Mouse (Mus musculus) CH12.LX (cell line): ENCODE measurements around the gene Crat. TPM values are rescaled to one million over a fixed set of nuclear protein-coding genes. Genes with fewer than 3 reads are reported as not detected.

Experiments used
- DNase-seq: peaks from one replicate; pipeline ENCODE4 v3.0.0-alpha.2; 2013; ENCODE audit errors: extremely low read depth
- H3K27ac ChIP-seq: 2 replicates; pipeline ENCODE4 v1.5.1; 2012; ENCODE audit warnings: low read depth, mild to moderate bottlenecking, control low read depth, moderate library complexity; ENCODE audit not compliant: insufficient read depth
- H3K27me3 ChIP-seq: replicated peaks from 2 replicates; pipeline ENCODE3; 2012; ENCODE audit warnings: inconsistent platforms
- H3K36me3 ChIP-seq, 2 experiments: replicated peaks in 1 of 2; 2 replicates each; pipeline versions ENCODE3 to v1.6.1; 2012; ENCODE audit warnings: inconsistent platforms in 1 of 2, low read length in 1 of 2, mild to moderate bottlenecking in 1 of 2, mixed read lengths in 1 of 2, moderate library complexity in 1 of 2; ENCODE audit not compliant: control insufficient read depth in 1 of 2, insufficient read depth in 1 of 2
- H3K4me1 ChIP-seq, 2 experiments: 2 replicates each; pipeline ENCODE4 v1.6.1; 2012; ENCODE audit warnings: inconsistent platforms in 1 of 2, moderate library complexity in 1 of 2; ENCODE audit not compliant: insufficient read depth in 2 of 2, control insufficient read depth in 1 of 2
- H3K4me2 ChIP-seq: 2 replicates; pipeline ENCODE4 v1.6.1; 2012; ENCODE audit warnings: low read depth, mild to moderate bottlenecking, control low read depth; ENCODE audit not compliant: poor library complexity, insufficient read depth, severe bottlenecking
- H3K4me3 ChIP-seq, 3 experiments: fragments of 150-350 bp in 1 of 3; sonication (generic) in 1 of 3; replicated peaks in 1 of 3; 2 replicates each; pipeline versions ENCODE3 to v1.5.1; 2011 to 2012; ENCODE audit warnings: low read depth in 2 of 3, low read length in 2 of 3, mild to moderate bottlenecking in 2 of 3, moderate library complexity in 2 of 3, control low read depth in 1 of 3, improper control_type of control experiment in 1 of 3, inconsistent platforms in 1 of 3, mixed read lengths in 1 of 3; ENCODE audit not compliant: poor library complexity in 1 of 3
- H3K79me2 ChIP-seq: replicated peaks from 2 replicates; pipeline ENCODE4 v1.6.1; 2012; ENCODE audit warnings: mild to moderate bottlenecking, moderate library complexity; ENCODE audit not compliant: control insufficient read depth, poor library complexity, insufficient read depth, severe bottlenecking; ENCODE audit errors: extremely low read depth
- H3K9ac ChIP-seq: 2 replicates; pipeline ENCODE4 v1.6.1; 2012; ENCODE audit warnings: low read depth, mild to moderate bottlenecking, control low read depth, moderate library complexity; ENCODE audit not compliant: insufficient read depth
- H3K9me3 ChIP-seq: replicated peaks from 2 replicates; pipeline ENCODE3; 2012; ENCODE audit warnings: low read length, inconsistent platforms, mixed read lengths
- BHLHE40 ChIP-seq: IDR thresholded peaks from 2 replicates; pipeline ENCODE4 v1.6.1; 2011; ENCODE audit warnings: mild to moderate bottlenecking, low read depth, low read length, improper control_type of control experiment
- CTCF ChIP-seq, 2 experiments: IDR thresholded peaks in 1 of 2; conservative IDR thresholded peaks in 1 of 2; 2 replicates each; pipeline ENCODE4 v1.5.1; 2011 to 2012; ENCODE audit warnings: low read depth in 2 of 2, low read length in 2 of 2, improper control_type of control experiment in 1 of 2, inconsistent platforms in 1 of 2, mild to moderate bottlenecking in 1 of 2, moderate library complexity in 1 of 2
- ETS1 ChIP-seq: conservative IDR thresholded peaks from 2 replicates; pipeline ENCODE4 v1.6.1; 2012; ENCODE audit warnings: low read depth, mild to moderate bottlenecking, inconsistent platforms, low read length, improper control_type of control experiment, moderate library complexity
- GABPA ChIP-seq: IDR thresholded peaks from 2 replicates; pipeline ENCODE4 v1.6.1; 2012; ENCODE audit warnings: low read depth, low read length, improper control_type of control experiment, inconsistent platforms; ENCODE audit not compliant: insufficient replicate concordance
- HCFC1 ChIP-seq: IDR thresholded peaks from 2 replicates; pipeline ENCODE4 v1.6.1; 2012; ENCODE audit warnings: low read depth, mild to moderate bottlenecking, inconsistent platforms, low read length, improper control_type of control experiment
- JUN ChIP-seq: IDR thresholded peaks from 2 replicates; pipeline ENCODE4 v1.6.1; 2011; ENCODE audit warnings: low read depth, mild to moderate bottlenecking, low read length, improper control_type of control experiment, moderate library complexity; ENCODE audit not compliant: insufficient read depth
- JUND ChIP-seq: conservative IDR thresholded peaks from 2 replicates; pipeline ENCODE4 v1.6.1; 2011; ENCODE audit warnings: low read depth, low read length, improper control_type of control experiment
- MAX ChIP-seq: IDR thresholded peaks from 2 replicates; pipeline ENCODE4 v1.6.1; 2011; ENCODE audit warnings: low read length, improper control_type of control experiment
- NELFE ChIP-seq: IDR thresholded peaks from 2 replicates; pipeline ENCODE4 v1.6.1; 2011; ENCODE audit warnings: low read depth, low read length, improper control_type of control experiment
- NRF1 ChIP-seq: IDR thresholded peaks from 2 replicates; pipeline ENCODE4 v1.6.1; 2014; ENCODE audit warnings: low read depth, mild to moderate bottlenecking, inconsistent platforms, low read length, improper control_type of control experiment, moderate library complexity
- POLR2A ChIP-seq: IDR thresholded peaks from 2 replicates; pipeline ENCODE4 v1.6.1; 2011; ENCODE audit warnings: low read depth, mild to moderate bottlenecking, improper control_type of control experiment, low read length
- RAD21 ChIP-seq: IDR thresholded peaks from 2 replicates; pipeline ENCODE4 v1.6.1; 2011; ENCODE audit warnings: low read depth, mild to moderate bottlenecking, low read length, improper control_type of control experiment, moderate library complexity
- SIN3A ChIP-seq: IDR thresholded peaks from 2 replicates; pipeline ENCODE4 v1.6.1; 2012; ENCODE audit warnings: low read length, improper control_type of control experiment, inconsistent platforms
- UBTF ChIP-seq: IDR thresholded peaks from 2 replicates; pipeline ENCODE4 v1.6.1; 2012; ENCODE audit warnings: low read depth, mild to moderate bottlenecking, inconsistent platforms, low read length, improper control_type of control experiment, moderate library complexity
- USF2 ChIP-seq: conservative IDR thresholded peaks from 2 replicates; pipeline ENCODE4 v1.6.1; 2011; ENCODE audit warnings: low read depth, low read length, improper control_type of control experiment
- dilution Hi-C: fragments of 300-500 bp; cut with MboI; formaldehyde crosslinking; loops from 2 replicates; pipeline ENCODE4 v1.14.3; 2020; ENCODE audit warnings: low sequenced_read_pairs; ENCODE audit not compliant: extremely low pct_unique_long_range_greater_than_20kb, extremely low pct_ligation_motif_present
- in situ Hi-C: fragments of 300-500 bp; cut with MboI; formaldehyde crosslinking; loops from 3 replicates; pipeline ENCODE4 v1.14.3; 2019; ENCODE audit warnings: low sequenced_read_pairs, low pct_ligation_motif_present, low pct_unique_long_range_greater_than_20kb, mixed read lengths
- polyA plus RNA-seq: library from polyadenylated mRNA; unstranded; fragments of >175 nt; gene quantifications from 2 replicates; pipeline ENCODE4 v1.2.1, GENCODE M21; 2012; ENCODE audit warnings: low read depth; ENCODE audit not compliant: insufficient read length
- total RNA-seq, 2 experiments: library from RNA; depleted of rRNA; stranded (reverse); fragments of 300-350 nt in 1 of 2; fragments of >200 nt in 1 of 2; gene quantifications; 2 replicates each; pipeline ENCODE4 v1.2.3; 2012 to 2014

Gene Crat
- total and polyA plus RNA-seq, 3 experiments = 1.7 to 4.5 (median 4.2) TPM

- TF ChIP-seq SIN3A (peak; percentile 25; the same call in 1 of the 2 replicates), ETS1 (no peak), POLR2A (peak; percentile 62; the same call in 1 of the 2 replicates), MAX (no peak), CTCF (conservative IDR thresholded peaks at IDR 0.05 in 1 of 2, IDR thresholded peaks at IDR 0.05 in 1 of 2; ENCODE audit: low read depth in 2 of 2, low read length in 2 of 2) (peak in 1 of 2 experiments; percentile 52; a peak in 2 of 4 replicates), JUN (no peak), NELFE (peak; percentile 51; the same call in 1 of the 2 replicates), RAD21 (no peak), NRF1 (peak; percentile 78), USF2 (no peak)
- peaks cover 5 to 32% of the 10 kb centered on the region in 2 experiments for H3K36me3 ChIP-seq
- no peaks in the 10 kb centered on the region for H3K79me2 ChIP-seq
- H3K4me2 ChIP-seq = peak within 1 kb of the TSS; percentile 46
- H3K9me3 ChIP-seq = peaks cover 6% of the 10 kb centered on the region
- H3K4me3 ChIP-seq = peak within 1 kb of the TSS; percentile 70 to 92 (median 85)
- H3K27ac ChIP-seq = no peak within 1 kb of the TSS
- in situ Hi-C loops = no loop called here
- H3K4me1 ChIP-seq = peaks cover 10 to 21% of the 10 kb centered on the region in 2 experiments
- H3K27me3 ChIP-seq = no peaks in the 10 kb centered on the region
- peak; percentile 71 for DNase-seq
- peak within 1 kb of the TSS; percentile 38 for H3K9ac ChIP-seq
- dilution Hi-C loops = no loop called here
Observed at GRCm38 (mm10) chr2:30358533-30359531, 56.8 kb downstream of the Crat start, which contains the start of gene Sh3glb2. Sh3glb2 (minus strand) TSS chr2:30359337.

GRCm38 (mm10) chr2:30357552-30358510 is 57.8 kb downstream of the Crat start:
- H3K4me1 ChIP-seq = peaks cover 10 to 21% of the 10 kb centered on the region in 2 experiments
- peak overlapping the region; percentile 38; the same call in 1 of the 2 replicates for H3K9ac ChIP-seq
- dilution Hi-C loops (no loop called here), in situ Hi-C loops (no loop called here)
- TF ChIP-seq POLR2A (no peak), GABPA (no peak), UBTF (no peak), ETS1 (no peak), BHLHE40 (no peak), NELFE (no peak), JUND (no peak), HCFC1 (no peak)
- no peaks in the 10 kb centered on the region for H3K27me3 ChIP-seq
- no peak overlapping the region for H3K27ac ChIP-seq
- H3K9me3 ChIP-seq = peaks cover 5% of the 10 kb centered on the region
- H3K4me2 ChIP-seq = peak overlapping the region; percentile 46
- no peaks in the 10 kb centered on the region for H3K79me2 ChIP-seq
- DNase-seq = peak; percentile 13
- peak overlapping the region; percentile 70 to 92 (median 85) for H3K4me3 ChIP-seq
- H3K36me3 ChIP-seq = peaks cover 9 to 41% of the 10 kb centered on the region in 2 experiments
